Mouse (Mus musculus) ES-Bruce4 (cell line): ENCODE measurements at regions not wholly inside any gene's neighbourhood (a gene's known extent, or its start where the extent isn't known, plus 50 kb on each side); places are given as distances from the start of the nearest gene placed in this dataset.

ENCODE experiments used
- CTCF ChIP-seq: IDR thresholded peaks from one replicate; pipeline ENCODE4 v1.8.1; 2011; ENCODE audit warnings: low read depth, low read length
- POLR2A ChIP-seq: IDR thresholded peaks from one replicate; pipeline ENCODE4 v1.8.1; 2011; ENCODE audit warnings: low read length; ENCODE audit not compliant: insufficient read depth

DNA sequence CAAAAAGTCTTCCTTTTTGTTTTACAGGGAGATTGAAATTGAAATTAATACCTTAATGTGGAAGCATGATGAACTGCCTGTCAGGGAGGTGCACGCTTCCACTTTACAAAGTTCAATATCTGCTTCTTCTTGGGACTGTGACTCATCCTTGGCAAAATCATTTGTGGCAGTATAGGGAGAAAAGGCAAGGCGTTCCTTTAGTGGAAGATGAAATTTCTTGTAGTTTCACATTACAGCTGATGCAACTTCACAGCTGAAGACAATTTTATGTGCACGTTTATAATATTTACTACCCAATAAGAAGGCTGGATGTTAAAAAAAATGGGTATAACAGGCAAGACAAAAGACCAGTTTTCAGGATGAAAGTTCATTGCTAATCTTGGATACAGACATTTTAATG, 1385.9 kb downstream of the Efna5 start:
- TF ChIP-seq POLR2A (no peak), CTCF (no peak)
